Mouse (Mus musculus) liver, embryonic 14.5 days (tissue): ENCODE results near the gene Mrpl37. TPM values are rescaled to one million over a fixed set of nuclear protein-coding genes. Genes with fewer than 3 reads are reported as not detected.

Source experiments
- ATAC-seq: fragments of 200-750 bp; cut with Nextera tagmentation; 2 replicates; pipeline ENCODE4 v1.8.0; 2017; ENCODE audit warnings: moderate number of reproducible peaks, mild to moderate bottlenecking, moderate library complexity; ENCODE audit not compliant: insufficient read depth
- DNase-seq, 3 experiments: peaks; one replicate each; pipeline ENCODE4 v3.0.0-alpha.2; 2012 to 2013; ENCODE audit warnings: low read depth in 3 of 3, low spot score in 3 of 3
- H3K27ac ChIP-seq: fragments of 300-500 bp; sonication (generic); 2 replicates; pipeline ENCODE4 v1.5.1; 2014; ENCODE audit warnings: moderate library complexity, mild to moderate bottlenecking, control low read depth, inconsistent platforms
- H3K27me3 ChIP-seq: fragments of 300-500 bp; sonication (generic); 2 replicates; pipeline ENCODE4 v1.6.1; 2014; ENCODE audit warnings: mild to moderate bottlenecking, low read length, moderate library complexity; ENCODE audit not compliant: control insufficient read depth, insufficient read depth
- H3K36me3 ChIP-seq: fragments of 300-500 bp; sonication (generic); replicated peaks from 2 replicates; pipeline ENCODE4 v1.6.1; 2014; ENCODE audit warnings: low read depth; ENCODE audit not compliant: control insufficient read depth, insufficient read depth
- H3K4me1 ChIP-seq, 2 experiments: fragments of 200-500 bp in 1 of 2; fragments of 300-500 bp in 1 of 2; sonication (generic) in 1 of 2; replicated peaks; 2 replicates each; pipeline ENCODE4 v1.6.1; 2012 to 2014; ENCODE audit warnings: antibody characterized with exemption in 1 of 2, inconsistent platforms in 1 of 2, low read length in 1 of 2; ENCODE audit not compliant: control insufficient read depth in 2 of 2, insufficient read depth in 2 of 2
- H3K4me2 ChIP-seq: fragments of 300-500 bp; sonication (generic); 2 replicates; pipeline ENCODE4 v1.6.1; 2014; ENCODE audit warnings: low read depth, mild to moderate bottlenecking, control low read depth, moderate library complexity
- H3K4me3 ChIP-seq, 2 experiments: fragments of 200-500 bp in 1 of 2; fragments of 300-500 bp in 1 of 2; sonication (generic) in 1 of 2; 2 replicates each; pipeline ENCODE4 v1.5.1; 2012 to 2014; ENCODE audit warnings: low read depth in 2 of 2, low read length in 2 of 2, mild to moderate bottlenecking in 2 of 2, control low read depth in 1 of 2, inconsistent platforms in 1 of 2, moderate library complexity in 1 of 2; ENCODE audit not compliant: insufficient read depth in 1 of 2
- H3K9ac ChIP-seq: fragments of 300-500 bp; sonication (generic); replicated peaks from 2 replicates; pipeline ENCODE4 v1.6.1; 2014; ENCODE audit warnings: mild to moderate bottlenecking, control low read depth, moderate library complexity
- H3K9me3 ChIP-seq: fragments of 300-500 bp; sonication (generic); 2 replicates; pipeline ENCODE4 v1.6.1; 2016; ENCODE audit warnings: low read length, mixed read lengths; ENCODE audit not compliant: control insufficient read depth
- CTCF ChIP-seq: IDR thresholded peaks from 2 replicates; pipeline ENCODE4 v1.5.1; 2016; ENCODE audit warnings: antibody characterized with exemption, low read depth, control low read depth
- EP300 ChIP-seq: IDR thresholded peaks from 2 replicates; pipeline ENCODE4 v1.6.1; 2016; ENCODE audit warnings: antibody characterized with exemption, low read depth
- WGBS: fragments of 180-500 bp; shearing (Covaris S2); extraction: QIAGEN DNeasy Blood & Tissue Kit; methylation state at CpG from one replicate; pipeline ENCODE4 v1.1.7; 2014; ENCODE audit not compliant: insufficient replicate concordance; 5-methylcytosine and 5-hydroxymethylcytosine counted together
- polyA plus RNA-seq, 2 experiments: library from polyadenylated mRNA; depleted of rRNA in 1 of 2; stranded (reverse) in 1 of 2; unstranded in 1 of 2; fragments of >200 nt; fragmentation: Nextera tagmentation in 1 of 2; extraction: Ambion mirVana in 1 of 2; gene quantifications; 2 replicates each; pipeline versions ENCODE4 v1.2.1 to v1.2.3; 2012 to 2014

Gene Mrpl37
- polyA plus RNA-seq, 2 experiments, result 36.4 to 57.9 TPM

GRCm38 (mm10) chr4:107102220-107102619 is 35.6 kb upstream of the Mrpl37 start:
- ATAC-seq (no peak), DNase-seq (no peak)
- Histone ChIP-seq H3K27me3 (no peaks in the 10 kb centered on the region), H3K36me3 (no peaks in the 10 kb centered on the region), H3K9ac (no peak overlapping the region), H3K4me2 (no peak overlapping the region), H3K9me3 (no peaks in the 10 kb centered on the region), H3K4me1 (no peaks in the 10 kb centered on the region), H3K27ac (no peak overlapping the region), H3K4me3 (no peak overlapping the region)
- 66% methylated on average over 8 of the region's 8 CpGs for WGBS
- TF ChIP-seq EP300 (no peak), CTCF (no peak)

GRCm38 (mm10) chr4:107098791-107099525 is 32.3 kb upstream of the Mrpl37 start:
- no peak for TF ChIP-seq EP300
- TF ChIP-seq CTCF, result no peak
- H3K4me3 ChIP-seq, result no peak overlapping the region
- H3K27ac ChIP-seq, result no peak overlapping the region
- H3K9ac ChIP-seq, result no peak overlapping the region
- H3K4me2 ChIP-seq, result no peak overlapping the region
- ATAC-seq (no peak), DNase-seq (no peak)
- H3K9me3 ChIP-seq, result no peaks in the 10 kb centered on the region
- WGBS, result 57% methylated on average over 17 of the region's 17 CpGs
- no peaks in the 10 kb centered on the region for H3K36me3 ChIP-seq
- H3K4me1 ChIP-seq, result no peaks in the 10 kb centered on the region
- H3K27me3 ChIP-seq, result no peaks in the 10 kb centered on the region

GRCm38 (mm10) chr4:107098375-107098774 is 31.7 kb upstream of the Mrpl37 start:
- no peak overlapping the region for H3K9ac ChIP-seq
- H3K27me3 ChIP-seq, result no peaks in the 10 kb centered on the region
- no peak overlapping the region for H3K4me3 ChIP-seq
- no peak overlapping the region for H3K27ac ChIP-seq
- TF ChIP-seq EP300 (no peak), CTCF (no peak)
- no peaks in the 10 kb centered on the region for H3K4me1 ChIP-seq
- H3K9me3 ChIP-seq, result no peaks in the 10 kb centered on the region
- H3K4me2 ChIP-seq, result no peak overlapping the region
- 74% methylated on average over 10 of the region's 10 CpGs for WGBS
- no peak for DNase-seq
- ATAC-seq, result no peak
- no peaks in the 10 kb centered on the region for H3K36me3 ChIP-seq

- H3K4me1 ChIP-seq, result no peaks in the 10 kb centered on the region
- H3K36me3 ChIP-seq, result no peaks in the 10 kb centered on the region
- 47% methylated on average over 15 of the region's 15 CpGs for WGBS
- no peak overlapping the region for H3K4me3 ChIP-seq
- H3K27me3 ChIP-seq, result no peaks in the 10 kb centered on the region
- no peaks in the 10 kb centered on the region for H3K9me3 ChIP-seq
- H3K9ac ChIP-seq, result no peak overlapping the region
- TF ChIP-seq CTCF (no peak), EP300 (no peak)
- ATAC-seq (no peak), DNase-seq (no peak)
- no peak overlapping the region for H3K4me2 ChIP-seq
- H3K27ac ChIP-seq, result no peak overlapping the region
These were observed 31.2 kb upstream of the Mrpl37 start for GRCm38 (mm10) chr4:107097871-107098270.

- Histone ChIP-seq H3K4me3 (no peak within 1 kb of the TSS), H3K27me3 (no peaks in the 10 kb centered on the region), H3K9ac (no peak within 1 kb of the TSS), H3K9me3 (no peaks in the 10 kb centered on the region), H3K27ac (no peak within 1 kb of the TSS), H3K4me1 (no peaks in the 10 kb centered on the region), H3K4me2 (no peak within 1 kb of the TSS), H3K36me3 (no peaks in the 10 kb centered on the region)
- DNase-seq, result no peak
- 74% methylated on average over 16 of the region's 16 CpGs for WGBS
- TF ChIP-seq CTCF (no peak), EP300 (no peak)
- ATAC-seq, result no peak
These were observed 30.2 kb upstream of the Mrpl37 start, which contains the start of gene Cdcp2 for GRCm38 (mm10) chr4:107096841-107097373. TSS of gene Cdcp2 (plus strand) at chr4:107096891.
